Mouse (Mus musculus) G1E (cell line): ENCODE results near the gene Bcar3.

Experiments
- CTCF ChIP-seq: IDR thresholded peaks from 2 replicates; pipeline ENCODE4 v1.5.1; 2012; ENCODE audit warnings: low read depth, low read length, inconsistent platforms, mixed read lengths
- GATA1 ChIP-seq: IDR thresholded peaks from 2 replicates; pipeline ENCODE4 v1.6.1; 2012; ENCODE audit warnings: borderline replicate concordance, low read length, inconsistent platforms, mixed read lengths
- GATA2 ChIP-seq: IDR thresholded peaks from 2 replicates; pipeline ENCODE4 v1.6.1; 2012; ENCODE audit warnings: low read depth, low read length, inconsistent platforms, borderline replicate concordance
- POLR2AphosphoS5 ChIP-seq: IDR thresholded peaks from 2 replicates; pipeline ENCODE4 v1.6.1; 2012; ENCODE audit warnings: low read depth, low read length, inconsistent platforms; ENCODE audit not compliant: insufficient replicate concordance
- TAL1 ChIP-seq: conservative IDR thresholded peaks from 2 replicates; pipeline ENCODE4 v1.6.1; 2012; ENCODE audit warnings: low read depth, low read length, inconsistent platforms, mixed read lengths

GRCm38 (mm10) chr3:122364565-122364964, 70.6 kb downstream of the Bcar3 start:
- TF ChIP-seq CTCF = no peak
- no peak for TF ChIP-seq GATA1
- TF ChIP-seq TAL1 = no peak
- TF ChIP-seq GATA2 = no peak
- TF ChIP-seq POLR2AphosphoS5 = no peak
